Mouse (Mus musculus) heart, postnatal 0 days (tissue): ENCODE results near the gene Spsb3. TPM values are rescaled to one million over a fixed set of nuclear protein-coding genes. Genes with fewer than 3 reads are reported as not detected.

Source experiments
- ATAC-seq: fragments of 200-750 bp; cut with Nextera tagmentation; 2 replicates; pipeline ENCODE4 v1.8.0; 2017; ENCODE audit warnings: low read depth, moderate number of reproducible peaks, moderate library complexity; ENCODE audit not compliant: insufficient read depth
- DNase-seq: peaks from one replicate; pipeline ENCODE4 v3.0.0-alpha.2; 2016; ENCODE audit warnings: low spot score
- H3K27ac ChIP-seq: fragments of 300-500 bp; sonication (generic); 2 replicates; pipeline ENCODE4 v1.5.1; 2014; ENCODE audit warnings: low read depth, mild to moderate bottlenecking
- H3K27me3 ChIP-seq: fragments of 300-500 bp; sonication (generic); 2 replicates; pipeline ENCODE4 v1.6.1; 2014; ENCODE audit warnings: low read length, mixed read lengths; ENCODE audit not compliant: control insufficient read depth, insufficient read depth
- H3K36me3 ChIP-seq: fragments of 300-500 bp; sonication (generic); replicated peaks from 2 replicates; pipeline ENCODE4 v1.6.1; 2014; ENCODE audit warnings: low read length, mixed read lengths; ENCODE audit not compliant: control insufficient read depth, insufficient read depth
- H3K4me1 ChIP-seq: fragments of 300-500 bp; sonication (generic); 2 replicates; pipeline ENCODE4 v1.6.1; 2014; ENCODE audit warnings: antibody characterized with exemption; ENCODE audit not compliant: control insufficient read depth, insufficient read depth
- H3K4me2 ChIP-seq: fragments of 300-500 bp; sonication (generic); 2 replicates; pipeline ENCODE4 v1.6.1; 2014; ENCODE audit warnings: low read depth, mild to moderate bottlenecking, low read length, moderate library complexity
- H3K4me3 ChIP-seq: fragments of 300-500 bp; sonication (generic); 2 replicates; pipeline ENCODE4 v1.5.1; 2014; ENCODE audit warnings: low read depth, low read length
- H3K9ac ChIP-seq: fragments of 300-500 bp; sonication (generic); replicated peaks from 2 replicates; pipeline ENCODE4 v1.6.1; 2014; ENCODE audit warnings: low read depth, low read length, mixed read lengths
- H3K9me3 ChIP-seq: fragments of 300-500 bp; sonication (generic); replicated peaks from 2 replicates; pipeline ENCODE4 v1.6.1; 2016; ENCODE audit warnings: low read length; ENCODE audit not compliant: control insufficient read depth
- CTCF ChIP-seq: IDR thresholded peaks from 2 replicates; pipeline ENCODE4 v1.5.1; 2016; ENCODE audit warnings: antibody characterized with exemption, control low read depth, low read depth
- EP300 ChIP-seq: IDR thresholded peaks from 2 replicates; pipeline ENCODE4 v1.6.1; 2016; ENCODE audit warnings: antibody characterized with exemption, low read depth
- WGBS: fragments of 180-500 bp; shearing (Covaris S2); extraction: QIAGEN DNeasy Blood & Tissue Kit; methylation state at CpG from one replicate; pipeline ENCODE4 v1.1.7; 2014; 5-methylcytosine and 5-hydroxymethylcytosine counted together
- polyA plus RNA-seq: library from polyadenylated mRNA; unstranded; fragments of >200 nt; fragmentation: Nextera tagmentation; extraction: Ambion mirVana; gene quantifications from 2 replicates; pipeline ENCODE4 v1.2.1, GENCODE M21; 2015
- total RNA-seq: library from RNA; depleted of rRNA; stranded (reverse); fragments of >200 nt; gene quantifications from 2 replicates; pipeline ENCODE4 v1.2.3, GENCODE M21; 2014; ENCODE audit warnings: low replicate concordance

Spsb3 gene
- total and polyA plus RNA-seq, 2 experiments from 2014 or later, result 40.2 to 74.6 TPM

DNA sequence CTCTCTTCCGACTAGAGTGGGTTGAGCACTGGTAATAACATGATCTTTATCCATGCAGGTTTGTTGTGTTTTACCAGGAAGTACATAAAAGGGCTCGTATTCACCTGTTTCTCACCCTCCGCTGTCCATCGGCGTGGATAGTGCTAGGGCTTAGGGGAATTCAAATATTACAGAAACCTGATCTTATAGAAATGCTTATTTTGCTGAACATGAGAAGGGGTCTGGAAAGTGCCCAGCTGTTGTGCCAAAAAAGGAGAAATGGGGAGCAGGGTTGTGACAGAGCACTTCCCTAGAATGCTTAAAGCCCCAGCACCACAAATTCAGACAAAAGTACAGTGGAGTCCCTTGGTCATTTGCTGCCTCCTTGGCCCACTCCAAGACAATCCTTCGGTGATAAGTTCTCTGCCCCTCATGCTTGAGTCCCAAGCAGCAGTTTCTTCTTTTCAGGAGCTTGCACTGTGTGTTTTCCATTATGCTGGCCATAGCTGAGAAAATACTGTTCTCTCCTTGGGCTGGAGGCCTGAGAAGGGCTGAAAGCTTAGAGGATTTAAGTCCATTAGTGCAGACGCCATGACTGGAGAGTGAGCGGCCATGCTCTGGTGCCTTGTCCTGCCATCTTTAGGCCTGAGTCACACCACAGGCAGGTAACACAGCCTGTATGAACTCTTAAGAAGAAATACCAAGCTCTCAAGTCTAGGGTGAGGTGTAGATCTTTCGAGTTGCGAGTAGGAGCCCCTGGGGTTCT, 34.9 kb upstream of the Spsb3 start:
- H3K27me3 ChIP-seq, result no peaks in the 10 kb centered on the region
- no peak for TF ChIP-seq EP300
- no peak for TF ChIP-seq CTCF
- 81% methylated on average over 10 of the region's 10 CpGs for WGBS
- H3K36me3 ChIP-seq, result peaks cover 28% of the 10 kb centered on the region
- no peaks in the 10 kb centered on the region for H3K9me3 ChIP-seq
- H3K4me2 ChIP-seq, result peak overlapping the region; percentile 89
- ATAC-seq (no peak), DNase-seq (no peak)
- peak overlapping the region; percentile 65 for H3K4me3 ChIP-seq
- no peak overlapping the region for H3K27ac ChIP-seq
- H3K9ac ChIP-seq, result 0 out of 2 replicates have a peak overlapping the region, but pooled peaks have one; percentile 58
- peaks cover 15% of the 10 kb centered on the region for H3K4me1 ChIP-seq

DNA sequence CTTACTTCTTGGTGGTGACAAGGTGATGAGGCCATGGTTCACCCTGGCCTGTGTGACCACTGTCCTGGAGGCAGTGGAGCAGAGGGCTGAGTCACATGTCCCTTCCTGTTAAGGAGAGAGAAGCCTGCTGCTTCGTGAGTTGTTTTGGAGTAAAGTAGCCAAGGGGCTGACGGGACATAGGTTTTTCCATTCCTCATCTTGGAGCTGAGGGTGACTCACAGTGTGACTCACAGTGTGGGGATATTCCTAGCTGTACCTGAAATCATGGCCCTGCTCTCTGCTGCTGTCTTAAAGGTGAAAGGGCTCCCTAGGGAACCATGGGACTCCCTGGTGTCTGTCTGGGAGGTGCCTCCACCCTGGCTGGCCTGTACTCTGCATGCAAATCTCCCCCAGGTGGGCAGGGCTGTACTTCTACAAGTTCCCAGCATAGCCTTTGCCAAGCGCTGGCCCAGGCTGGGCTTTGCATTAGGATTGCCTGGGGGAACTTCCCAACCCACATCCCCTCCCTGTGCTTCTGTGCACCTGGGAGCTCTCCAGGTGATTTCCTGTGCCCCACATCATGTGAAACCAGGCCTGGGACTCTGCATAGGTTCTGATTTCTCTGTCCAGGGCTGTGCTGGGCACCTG, 30.5 kb upstream of the Spsb3 start:
- ATAC-seq (no peak), DNase-seq (no peak)
- peaks cover 9% of the 10 kb centered on the region for H3K4me1 ChIP-seq
- 71% methylated on average over 3 of the region's 3 CpGs for WGBS
- H3K36me3 ChIP-seq, result peaks cover 54% of the 10 kb centered on the region
- no peak overlapping the region for H3K27ac ChIP-seq
- no peak overlapping the region for H3K4me2 ChIP-seq
- no peak overlapping the region for H3K9ac ChIP-seq
- TF ChIP-seq CTCF (no peak), EP300 (no peak)
- H3K27me3 ChIP-seq, result no peaks in the 10 kb centered on the region
- H3K9me3 ChIP-seq, result no peaks in the 10 kb centered on the region
- no peak overlapping the region for H3K4me3 ChIP-seq

DNA sequence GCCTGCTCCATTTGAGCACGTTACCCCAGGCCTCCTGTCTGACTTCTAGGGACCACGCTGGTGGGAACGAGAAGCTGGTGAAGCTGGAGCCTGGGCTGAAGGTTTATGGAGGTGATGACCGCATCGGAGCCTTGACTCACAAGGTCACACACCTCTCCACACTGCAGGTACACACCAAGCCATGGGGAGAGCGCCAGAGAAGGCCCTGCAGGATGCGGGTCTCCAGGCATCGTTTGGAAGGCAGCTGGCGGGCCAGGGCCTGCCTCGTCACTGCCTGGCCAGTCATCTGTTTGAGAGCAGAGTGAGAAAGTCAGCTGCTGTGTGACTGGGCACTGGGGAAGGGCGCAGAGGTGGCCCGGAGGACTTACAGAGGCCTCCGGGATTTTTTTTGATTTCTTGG, 29.9 kb upstream of the Spsb3 start:
- Histone ChIP-seq H3K9ac (no peak overlapping the region), H3K27me3 (no peaks in the 10 kb centered on the region), H3K9me3 (no peaks in the 10 kb centered on the region), H3K4me2 (no peak overlapping the region), H3K4me3 (no peak overlapping the region), H3K4me1 (peaks cover 2% of the 10 kb centered on the region; the same call in 1 of the 2 replicates), H3K27ac (no peak overlapping the region), H3K36me3 (peaks cover 61% of the 10 kb centered on the region)
- TF ChIP-seq CTCF, result no peak
- TF ChIP-seq EP300, result no peak
- 90% methylated on average over 13 of the region's 13 CpGs for WGBS
- ATAC-seq, result no peak
- DNase-seq, result no peak

DNA sequence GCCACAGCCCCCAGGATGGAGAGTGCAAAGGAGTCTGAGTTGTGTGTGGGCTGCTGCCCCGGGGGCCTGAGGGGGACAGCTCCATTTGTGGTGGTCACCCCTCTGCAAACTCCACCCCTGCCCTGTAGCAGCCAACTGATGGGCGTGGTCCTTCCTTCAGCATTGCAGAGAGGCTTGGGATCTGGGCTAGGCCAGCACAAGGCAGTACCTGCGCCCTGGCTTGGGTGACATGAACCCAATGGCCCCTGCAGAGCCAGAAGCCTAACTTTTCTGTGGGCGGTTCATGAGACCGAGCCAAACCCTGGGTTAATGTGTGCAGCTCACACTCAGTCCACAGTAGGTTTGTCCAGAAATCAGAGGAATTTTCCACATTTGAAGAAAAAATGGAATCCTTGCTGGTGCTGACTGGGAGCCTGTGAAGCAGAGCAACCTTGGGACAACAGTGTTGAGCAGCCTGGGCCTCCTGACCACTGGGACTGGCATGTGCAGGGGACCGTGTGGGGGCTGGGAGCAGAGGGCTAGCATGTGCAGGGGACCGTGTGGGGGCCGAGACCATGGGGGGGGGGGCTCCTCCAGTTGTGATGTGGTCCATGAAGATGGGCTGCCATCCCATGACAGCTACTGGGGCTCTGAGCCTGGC, 28.5 kb upstream of the Spsb3 start:
- DNase-seq (no peak), ATAC-seq (no peak)
- Histone ChIP-seq H3K36me3 (peaks cover 71% of the 10 kb centered on the region), H3K4me3 (no peak overlapping the region), H3K4me1 (no peaks in the 10 kb centered on the region), H3K27me3 (no peaks in the 10 kb centered on the region), H3K9me3 (no peaks in the 10 kb centered on the region), H3K27ac (no peak overlapping the region), H3K9ac (no peak overlapping the region), H3K4me2 (no peak overlapping the region)
- WGBS, result 76% methylated on average over 8 of the region's 8 CpGs
- TF ChIP-seq EP300 (no peak), CTCF (no peak)

DNA sequence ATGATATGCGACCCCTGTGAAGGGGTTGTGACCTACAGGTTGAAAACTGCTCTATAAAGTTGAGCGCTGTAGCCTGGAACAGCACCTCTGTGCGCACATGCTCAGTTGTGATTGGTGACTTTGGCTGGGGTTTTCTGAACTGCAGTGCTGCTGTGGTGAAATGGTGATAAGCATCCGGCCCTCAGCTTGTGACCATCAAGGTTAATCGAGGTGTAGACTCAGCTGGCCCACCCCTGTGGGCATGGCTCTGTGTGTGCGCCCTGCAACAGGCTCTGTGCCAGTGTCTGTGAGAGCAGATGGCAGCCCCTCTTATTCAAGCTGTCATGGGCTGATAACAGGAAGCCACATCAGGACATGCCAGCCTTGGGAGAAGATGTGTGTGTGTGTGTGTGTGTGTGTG, 27.5 kb upstream of the Spsb3 start:
- Histone ChIP-seq H3K36me3 (peaks cover 64% of the 10 kb centered on the region), H3K9ac (no peak overlapping the region), H3K4me2 (no peak overlapping the region), H3K4me3 (no peak overlapping the region), H3K27ac (no peak overlapping the region), H3K27me3 (no peaks in the 10 kb centered on the region), H3K9me3 (no peaks in the 10 kb centered on the region), H3K4me1 (no peaks in the 10 kb centered on the region)
- ATAC-seq, result peak; percentile 31; the same call in 1 of the 2 replicates
- DNase-seq, result no peak
- TF ChIP-seq EP300 (no peak), CTCF (no peak)
- 67% methylated on average over 6 of the region's 6 CpGs for WGBS
